Mouse (Mus musculus) midbrain, embryonic 16.5 days (tissue): ENCODE measurements at regions not wholly inside any gene's neighbourhood (a gene's known extent, or its start where the extent isn't known, plus 50 kb on each side); places are given as distances from the start of the nearest gene placed in this dataset.

Source experiments
- ATAC-seq: fragments of 200-750 bp; cut with Nextera tagmentation; 2 replicates; pipeline ENCODE4 v1.8.0; 2017; ENCODE audit warnings: moderate TSS enrichment
- H3K27ac ChIP-seq: fragments of 300-500 bp; sonication (generic); 2 replicates; pipeline ENCODE4 v1.5.1; 2014; ENCODE audit warnings: mild to moderate bottlenecking, low read length, mixed read lengths
- H3K27me3 ChIP-seq: fragments of 300-500 bp; sonication (generic); 2 replicates; pipeline ENCODE4 v1.6.1; 2014; ENCODE audit warnings: low read depth, low read length, mixed read lengths; ENCODE audit not compliant: control insufficient read depth, insufficient read depth
- H3K36me3 ChIP-seq: fragments of 300-500 bp; sonication (generic); 2 replicates; pipeline ENCODE4 v1.6.1; 2014; ENCODE audit warnings: mild to moderate bottlenecking, low read length, moderate library complexity, mixed read lengths; ENCODE audit not compliant: control insufficient read depth, insufficient read depth
- H3K4me1 ChIP-seq: fragments of 300-500 bp; sonication (generic); 2 replicates; pipeline ENCODE4 v1.6.1; 2014; ENCODE audit warnings: mild to moderate bottlenecking, low read length, mixed read lengths; ENCODE audit not compliant: control insufficient read depth, insufficient read depth
- H3K4me2 ChIP-seq: fragments of 300-500 bp; sonication (generic); 2 replicates; pipeline ENCODE4 v1.6.1; 2014; ENCODE audit warnings: mild to moderate bottlenecking, low read length, mixed read lengths
- H3K4me3 ChIP-seq: fragments of 300-500 bp; sonication (generic); 2 replicates; pipeline ENCODE4 v1.5.1; 2014; ENCODE audit warnings: low read depth, mild to moderate bottlenecking, low read length, moderate library complexity, mixed read lengths
- H3K9ac ChIP-seq: fragments of 300-500 bp; sonication (generic); 2 replicates; pipeline ENCODE4 v1.6.1; 2014; ENCODE audit warnings: low read depth, low read length, mixed read lengths
- H3K9me3 ChIP-seq: fragments of 300-500 bp; sonication (generic); replicated peaks from 2 replicates; pipeline ENCODE4 v1.6.1; 2014; ENCODE audit warnings: mild to moderate bottlenecking, low read length, mixed read lengths; ENCODE audit not compliant: control insufficient read depth, poor library complexity, severe bottlenecking
- WGBS: fragments of 180-500 bp; shearing (Covaris S2); extraction: QIAGEN DNeasy Blood & Tissue Kit; methylation state at CpG from one replicate; pipeline ENCODE4 v1.1.7; 2014; 5-methylcytosine and 5-hydroxymethylcytosine counted together

DNA sequence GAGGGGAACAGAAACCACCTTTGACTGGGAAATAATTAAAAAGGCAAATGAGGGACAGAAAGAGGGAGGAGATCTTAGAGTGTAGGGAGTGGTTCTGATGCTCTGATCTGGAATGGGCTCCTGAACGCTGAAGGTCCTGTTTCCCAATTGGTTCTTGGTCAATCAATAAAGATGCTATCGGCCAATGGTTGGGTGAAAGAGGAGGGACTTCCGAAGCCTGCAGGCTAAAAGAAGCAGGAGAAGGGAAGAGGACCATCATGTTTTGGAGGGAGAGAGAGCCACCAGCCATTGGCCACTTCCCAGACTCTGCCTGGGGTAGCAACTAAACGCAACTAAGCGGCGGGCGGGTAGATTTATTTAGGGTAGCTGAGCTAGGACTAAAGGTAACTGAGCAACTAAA is 53.4 kb upstream of the Mb21d2 start:
- WGBS = 85% methylated on average over 7 of the region's 7 CpGs
- Histone ChIP-seq H3K27me3 (no peaks in the 10 kb centered on the region), H3K4me2 (no peak overlapping the region)

More for the DNA sequence above, 53.4 kb upstream of the Mb21d2 start:
- no peak overlapping the region for H3K9ac ChIP-seq
- no peak overlapping the region for H3K4me3 ChIP-seq
- H3K27ac ChIP-seq = no peak overlapping the region
- no peaks in the 10 kb centered on the region for H3K9me3 ChIP-seq
- H3K4me1 ChIP-seq = no peaks in the 10 kb centered on the region; the same call in 1 of the 2 replicates
- ATAC-seq = no peak
- H3K36me3 ChIP-seq = no peaks in the 10 kb centered on the region
